Mouse (Mus musculus) hindbrain, embryonic 13.5 days (tissue): ENCODE measurements around the gene Olfr476. TPM values are rescaled to one million over a fixed set of nuclear protein-coding genes. Genes with fewer than 3 reads are reported as not detected.
"Not testable (repeated sequence)": the region's sequence is repeated elsewhere in the genome, so short reads cannot be mapped to it uniquely, and the experiment has no call there.

Experiments
- ATAC-seq: fragments of 200-750 bp; cut with Nextera tagmentation; 2 replicates; pipeline ENCODE4 v1.8.0; 2017; ENCODE audit warnings: moderate TSS enrichment; ENCODE audit not compliant: low FRiP score
- H3K27ac ChIP-seq: fragments of 300-500 bp; sonication (generic); 2 replicates; pipeline ENCODE4 v1.5.1; 2015; ENCODE audit warnings: inconsistent platforms, mild to moderate bottlenecking, moderate library complexity
- H3K27me3 ChIP-seq: fragments of 300-500 bp; sonication (generic); 2 replicates; pipeline ENCODE4 v1.6.1; 2015; ENCODE audit warnings: mild to moderate bottlenecking, inconsistent platforms
- H3K36me3 ChIP-seq: fragments of 300-500 bp; sonication (generic); 2 replicates; pipeline ENCODE4 v1.6.1; 2015; ENCODE audit warnings: mild to moderate bottlenecking, inconsistent platforms
- H3K4me1 ChIP-seq: fragments of 300-500 bp; sonication (generic); replicated peaks from 2 replicates; pipeline ENCODE4 v1.6.1; 2015; ENCODE audit warnings: inconsistent platforms
- H3K4me2 ChIP-seq: fragments of 300-500 bp; sonication (generic); 2 replicates; pipeline ENCODE4 v1.6.1; 2015; ENCODE audit warnings: inconsistent platforms, mild to moderate bottlenecking, moderate library complexity
- H3K4me3 ChIP-seq: fragments of 300-500 bp; sonication (generic); 2 replicates; pipeline ENCODE4 v1.5.1; 2015; ENCODE audit warnings: mild to moderate bottlenecking, inconsistent platforms
- H3K9ac ChIP-seq: fragments of 300-500 bp; sonication (generic); 2 replicates; pipeline ENCODE4 v1.6.1; 2015; ENCODE audit warnings: mild to moderate bottlenecking, inconsistent platforms
- H3K9me3 ChIP-seq: fragments of 300-500 bp; sonication (generic); 2 replicates; pipeline ENCODE4 v1.6.1; 2016; ENCODE audit warnings: inconsistent platforms
- WGBS: fragments of 180-500 bp; shearing (Covaris S2); methylation state at CpG from one replicate; pipeline ENCODE4 v1.1.7; 2015; 5-methylcytosine and 5-hydroxymethylcytosine counted together
- polyA plus RNA-seq: library from polyadenylated mRNA; unstranded; fragments of >200 nt; fragmentation: Nextera tagmentation; extraction: Ambion mirVana; gene quantifications from 2 replicates; pipeline ENCODE4 v1.2.1, GENCODE M21; 2015

Olfr476 gene
- polyA plus RNA-seq = not detected in 2 replicates

- WGBS = 65% methylated on average over 1 of the region's 1 CpGs
- Histone ChIP-seq H3K27ac (no peak within 1 kb of the TSS), H3K36me3 (no peaks in the 10 kb centered on the region), H3K4me2 (no peak within 1 kb of the TSS), H3K4me1 (no peaks in the 10 kb centered on the region), H3K27me3 (no peaks in the 10 kb centered on the region), H3K4me3 (no peak within 1 kb of the TSS), H3K9me3 (no peaks in the 10 kb centered on the region), H3K9ac (no peak within 1 kb of the TSS)
- ATAC-seq = no peak
These were observed at the start of gene Olfr476 for GRCm38 (mm10) chr7:107964503-107964902. Gene Olfr476 (plus strand): TSS chr7:107964803.

- ATAC-seq = no peak
- H3K9ac ChIP-seq = no peak within 1 kb of the TSS
- no peaks in the 10 kb centered on the region for H3K4me1 ChIP-seq
- no peaks in the 10 kb centered on the region for H3K27me3 ChIP-seq
- H3K9me3 ChIP-seq = no peaks in the 10 kb centered on the region
- H3K4me3 ChIP-seq = no peak within 1 kb of the TSS
- no peak within 1 kb of the TSS for H3K4me2 ChIP-seq
- no peaks in the 10 kb centered on the region for H3K36me3 ChIP-seq
- WGBS = 96% methylated on average over 1 of the region's 1 CpGs
- H3K27ac ChIP-seq = no peak within 1 kb of the TSS
These were observed 34.5 kb upstream of the Olfr476 start, which contains the start of gene Olfr473 for GRCm38 (mm10) chr7:107930146-107930545. Gene Olfr473 (plus strand): TSS chr7:107930446.

- H3K9ac ChIP-seq, H3K4me3 ChIP-seq, H3K4me1 ChIP-seq, H3K27me3 ChIP-seq, ATAC-seq, H3K27ac ChIP-seq, H3K4me2 ChIP-seq, H3K9me3 ChIP-seq, H3K36me3 ChIP-seq: not testable (repeated sequence)
- 97% methylated on average over 12 of the region's 12 CpGs for WGBS
These were observed 12.1 kb upstream of the Olfr476 start for GRCm38 (mm10) chr7:107952539-107952938.

- no peaks in the 10 kb centered on the region for H3K27me3 ChIP-seq
- no peak within 1 kb of the TSS for H3K4me3 ChIP-seq
- no peak within 1 kb of the TSS for H3K4me2 ChIP-seq
- no peak within 1 kb of the TSS for H3K9ac ChIP-seq
- H3K27ac ChIP-seq = no peak within 1 kb of the TSS
- H3K9me3 ChIP-seq = no peaks in the 10 kb centered on the region
- ATAC-seq = no peak
- H3K4me1 ChIP-seq = no peaks in the 10 kb centered on the region
- no peaks in the 10 kb centered on the region for H3K36me3 ChIP-seq
- WGBS = 92% methylated on average over 1 of the region's 1 CpGs
These were observed 10.3 kb upstream of the Olfr476 start, which contains the start of gene Olfr474 for GRCm38 (mm10) chr7:107954343-107954742. Gene Olfr474 (plus strand): TSS chr7:107954643.

- Histone ChIP-seq H3K4me1 (no peaks in the 10 kb centered on the region), H3K4me3 (no peak within 1 kb of the TSS), H3K27ac (no peak within 1 kb of the TSS), H3K9ac (no peak within 1 kb of the TSS), H3K9me3 (no peaks in the 10 kb centered on the region), H3K27me3 (no peaks in the 10 kb centered on the region), H3K4me2 (no peak within 1 kb of the TSS), H3K36me3 (no peaks in the 10 kb centered on the region)
- no peak for ATAC-seq
- WGBS = 80% methylated on average over 2 of the region's 2 CpGs
These were observed 21.8 kb downstream of the Olfr476 start, which contains the start of gene Olfr477 for GRCm38 (mm10) chr7:107986393-107986792. Gene Olfr477 (plus strand): TSS chr7:107986693.

GRCm38 (mm10) chr7:108014256-108014655 lies 49.7 kb downstream of the Olfr476 start:
- ATAC-seq, H3K9me3 ChIP-seq, H3K9ac ChIP-seq, H3K36me3 ChIP-seq, H3K4me1 ChIP-seq, H3K4me2 ChIP-seq, H3K27ac ChIP-seq, H3K27me3 ChIP-seq, H3K4me3 ChIP-seq: not testable (repeated sequence)

Other genes starting within 250 kb of the Olfr476 start
- gene Cyb5r2, start 206.8 kb upstream of the Olfr476 start, polyA plus RNA-seq = 0.14 TPM in 1 of 2 replicates, not detected in the other
- not detected in 2 replicates for gene Ovch2, start 163.6 kb upstream of the Olfr476 start, polyA plus RNA-seq
- gene Olfr467, start 152.5 kb upstream of the Olfr476 start, polyA plus RNA-seq = not detected in 2 replicates
- gene Olfr469, start 139.3 kb upstream of the Olfr476 start, polyA plus RNA-seq = not detected in 2 replicates
- gene Olfr470, start 117.3 kb upstream of the Olfr476 start, polyA plus RNA-seq = not detected in 2 replicates
- gene Olfr472, start 66.9 kb upstream of the Olfr476 start, polyA plus RNA-seq = not detected in 2 replicates
- not detected in 2 replicates for gene Olfr473, start 34.4 kb upstream of the Olfr476 start, polyA plus RNA-seq
- not detected in 2 replicates for gene Olfr474, start 10.2 kb upstream of the Olfr476 start, polyA plus RNA-seq
- gene Olfr477, start 21.9 kb downstream of the Olfr476 start, polyA plus RNA-seq = not detected in 2 replicates
- gene Olfr478, start 69.2 kb downstream of the Olfr476 start, polyA plus RNA-seq = not detected in 2 replicates
- not detected in 2 replicates for gene Olfr479, start 85.9 kb downstream of the Olfr476 start, polyA plus RNA-seq
- gene Olfr480, start 102.5 kb downstream of the Olfr476 start, polyA plus RNA-seq = not detected in 2 replicates
- not detected in 2 replicates for gene Olfr481, start 115.1 kb downstream of the Olfr476 start, polyA plus RNA-seq
- gene Olfr482, start 132.8 kb downstream of the Olfr476 start, polyA plus RNA-seq = not detected in 2 replicates
- gene Olfr483, start 136.0 kb downstream of the Olfr476 start, polyA plus RNA-seq = not detected in 2 replicates
- gene Olfr484, start 162.6 kb downstream of the Olfr476 start, polyA plus RNA-seq = not detected in 2 replicates
- gene Olfr485, start 195.1 kb downstream of the Olfr476 start, polyA plus RNA-seq = not detected in 2 replicates
- gene Olfr486, start 207.9 kb downstream of the Olfr476 start, polyA plus RNA-seq = not detected in 2 replicates
- gene Olfr487, start 249.8 kb downstream of the Olfr476 start, polyA plus RNA-seq = not detected in 2 replicates